Mouse (Mus musculus) heart, postnatal 0 days (tissue): ENCODE measurements around the gene Il17rc.

Experiments used
- CTCF ChIP-seq: IDR thresholded peaks from 2 replicates; pipeline ENCODE4 v1.5.1; 2016; ENCODE audit warnings: antibody characterized with exemption, control low read depth, low read depth
- EP300 ChIP-seq: IDR thresholded peaks from 2 replicates; pipeline ENCODE4 v1.6.1; 2016; ENCODE audit warnings: antibody characterized with exemption, low read depth

GRCm38 (mm10) chr6:113429965-113430364, 41.3 kb upstream of the Il17rc start:
- no peak for TF ChIP-seq EP300
- TF ChIP-seq CTCF, result no peak
